11 mouse cellular contexts compared by ENCODE assay signal in the genomic region with DNA sequence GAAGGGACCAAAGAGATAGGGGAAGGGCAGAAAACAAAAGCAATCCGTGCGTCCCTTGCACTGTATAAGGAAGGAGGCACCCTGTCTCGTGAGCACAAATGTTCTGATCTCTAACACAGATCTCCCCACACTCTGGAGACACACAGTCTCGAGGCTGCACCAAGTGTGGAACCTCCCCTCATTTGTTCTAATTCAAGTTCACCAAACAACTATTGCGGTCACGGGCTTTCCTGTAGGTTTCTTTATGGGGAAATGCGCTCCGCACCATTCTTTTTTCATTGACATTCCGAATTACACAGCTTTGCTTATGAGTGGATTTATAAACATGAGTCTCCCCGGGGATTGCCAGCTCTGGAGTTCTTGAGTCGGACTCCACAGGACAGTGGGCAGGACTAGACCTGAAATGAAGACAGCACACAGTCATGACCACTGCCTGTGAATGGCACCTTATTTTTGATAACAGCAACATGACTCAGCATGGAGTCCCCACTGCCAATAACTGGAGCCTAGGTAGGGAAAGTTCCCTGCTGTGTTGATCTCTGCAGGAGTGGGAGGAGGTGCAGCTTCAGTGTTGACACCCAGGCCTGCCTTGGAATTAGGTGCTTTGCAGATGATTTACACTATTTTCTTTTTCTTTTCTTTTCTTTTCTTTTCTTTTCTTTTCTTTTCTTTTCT. TPM values are rescaled to one million over a fixed set of nuclear protein-coding genes. Genes with fewer than 3 reads are reported as not detected.
A peak's percentile ranks its signal among the peaks of the same experiment; 100 is the strongest.
DNase-seq lines count a peak whose midpoint lies in the region; ATAC-seq and TF ChIP-seq lines count a peak whose summit lies in the region.
"Had no signal": no experiment of that assay in that cellular context is flagged by ENCODE, and none has a peak within 500 bp of the region (broad histone marks: within the 10 kb centered on the region; RNA-seq: fewer than 3 reads in every experiment).

No protein-coding gene starts in this region.

- peaks cover 6% of the 10 kb centered on the region; the same call in 1 of the 2 replicates for H3K4me1 ChIP-seq in kidney, adult 2 months (ENCODE audit: control insufficient read depth, insufficient read depth, low read length)
- peaks cover 16% of the 10 kb centered on the region for H3K4me1 ChIP-seq in kidney, embryonic 15.5 days
- peaks cover 17% of the 10 kb centered on the region for H3K4me1 ChIP-seq in lung, embryonic 16.5 days (replicated peaks; ENCODE audit: control insufficient read depth, insufficient read depth, low read length)
- H3K4me1 ChIP-seq in hindbrain, postnatal 0 days (ENCODE audit: insufficient read depth, low read length) = peaks cover 7% of the 10 kb centered on the region

- no peak overlapping the region for H3K27ac ChIP-seq in kidney, adult 2 months (ENCODE audit: insufficient read depth, low read depth, low read length)
- no peak overlapping the region for H3K27ac ChIP-seq in kidney, embryonic 15.5 days
- H3K27ac ChIP-seq in lung, embryonic 16.5 days (ENCODE audit: low read length) = no peak overlapping the region
- H3K27ac ChIP-seq in hindbrain, postnatal 0 days = no peak overlapping the region
- H3K27ac ChIP-seq: macrophage had no signal

- 73% methylated on average over 11 of the region's 11 CpGs for WGBS in kidney, adult 2 months
- WGBS in kidney, embryonic 15.5 days = 69% methylated on average over 11 of the region's 11 CpGs
- WGBS in lung, embryonic 16.5 days = 31% methylated on average over 11 of the region's 11 CpGs
- WGBS in hindbrain, postnatal 0 days = 73% methylated on average over 11 of the region's 11 CpGs

- H3K4me2 ChIP-seq in kidney, embryonic 15.5 days = no peak overlapping the region
- H3K4me2 ChIP-seq in lung, embryonic 16.5 days (ENCODE audit: low read depth, low read length) = peak overlapping the region; percentile 26
- H3K4me2 ChIP-seq in hindbrain, postnatal 0 days (ENCODE audit: low read depth, low read length) = no peak overlapping the region

- TF ChIP-seq POLR2A in kidney, adult 2 months (IDR thresholded peaks at IDR 0.05; ENCODE audit: low read depth, low read length) = no peak

- no peaks in the 10 kb centered on the region for H3K9me3 ChIP-seq in kidney, embryonic 15.5 days (replicated peaks)
- H3K9me3 ChIP-seq in lung, embryonic 16.5 days (ENCODE audit: control insufficient read depth, low read length) = no peaks in the 10 kb centered on the region
- no peaks in the 10 kb centered on the region for H3K9me3 ChIP-seq in hindbrain, postnatal 0 days (ENCODE audit: low read length)

- H3K4me3 ChIP-seq in kidney, adult 2 months (ENCODE audit: insufficient read depth, low read depth, low read length) = no peak overlapping the region
- H3K4me3 ChIP-seq in kidney, embryonic 15.5 days (replicated peaks) = no peak overlapping the region
- peak overlapping the region; percentile 12 for H3K4me3 ChIP-seq in lung, embryonic 16.5 days (ENCODE audit: low read length)
- H3K4me3 ChIP-seq in hindbrain, postnatal 0 days (ENCODE audit: low read length) = no peak overlapping the region

- no peak for ATAC-seq in kidney, embryonic 15.5 days (replicated peaks; ENCODE audit: low FRiP score)
- peak; percentile 16; the same call in 1 of the 2 replicates for ATAC-seq in granulocyte monocyte progenitor cell, adult 5-6 weeks (replicated peaks; ENCODE audit: poor library complexity, severe bottlenecking)
- ATAC-seq in lung, embryonic 16.5 days (ENCODE audit: low read depth) = no peak
- no peak for ATAC-seq in hindbrain, postnatal 0 days

- no peak overlapping the region for H3K9ac ChIP-seq in kidney, embryonic 15.5 days
- no peak overlapping the region for H3K9ac ChIP-seq in lung, embryonic 16.5 days (ENCODE audit: low read length)
- H3K9ac ChIP-seq in hindbrain, postnatal 0 days (replicated peaks; ENCODE audit: low read length) = no peak overlapping the region

- peak; percentile 47 for DNase-seq in kidney, adult 2 months
- DNase-seq in CD4-positive, CD25-positive, alpha-beta regulatory T cell, adult 2 months (ENCODE audit: low read depth, low spot score) = peak; percentile 43
- DNase-seq in hindbrain, postnatal 0 days (ENCODE audit: low spot score) = no peak
- no peak for DNase-seq in right cerebral cortex, postnatal 25 days
- DNase-seq in frontal cortex, postnatal 25 days (ENCODE audit: low spot score in 2 of 2) = no peak
- DNase-seq: gastrocnemius, postnatal 36 days; kidney, postnatal 36 days had no signal

- H3K27me3 ChIP-seq in kidney, adult 2 months (replicated peaks; ENCODE audit: control insufficient read depth, insufficient read depth, low read length) = no peaks in the 10 kb centered on the region
- no peaks in the 10 kb centered on the region for H3K27me3 ChIP-seq in kidney, embryonic 15.5 days
- H3K27me3 ChIP-seq in lung, embryonic 16.5 days (ENCODE audit: control insufficient read depth, insufficient read depth, low read depth, low read length) = no peaks in the 10 kb centered on the region
- H3K27me3 ChIP-seq in hindbrain, postnatal 0 days (ENCODE audit: insufficient read depth, low read length) = no peaks in the 10 kb centered on the region

- no peaks in the 10 kb centered on the region for H3K36me3 ChIP-seq in kidney, adult 2 months (ENCODE audit: control insufficient read depth, insufficient read depth, low read length)
- H3K36me3 ChIP-seq in kidney, embryonic 15.5 days = peaks cover 11% of the 10 kb centered on the region
- no peaks in the 10 kb centered on the region for H3K36me3 ChIP-seq in lung, embryonic 16.5 days (ENCODE audit: control insufficient read depth, insufficient read depth, low read length)
- H3K36me3 ChIP-seq in hindbrain, postnatal 0 days (ENCODE audit: insufficient read depth, low read length) = peaks cover 6% of the 10 kb centered on the region; the same call in 1 of the 2 replicates

- TF ChIP-seq CTCF in kidney, adult 2 months (conservative IDR thresholded peaks at IDR 0.05; ENCODE audit: insufficient read depth, insufficient read length, low read depth, low read length) = no peak
- TF ChIP-seq CTCF in hindbrain, postnatal 0 days (IDR thresholded peaks at IDR 0.05; ENCODE audit: low read depth) = no peak

RNA-seq across cellular contexts. Expression of a gene that starts 2.0 kb away (rescaled TPM):
- polyA plus RNA-seq in kidney, adult 2 months (2012; rRNA removed) = 11.8 and 13.6 TPM in 2 replicates
- 89.4 and 91.6 TPM in 2 replicates for polyA plus RNA-seq in kidney, embryonic 15.5 days (2015; fragmentation: Nextera tagmentation; extraction: Ambion mirVana)
- total RNA-seq in granulocyte monocyte progenitor cell, adult 5-6 weeks (2014; fragmentation: Nextera tagmentation) = 51.8 and 57.7 TPM in 2 replicates
- 61.5 and 63.7 TPM in 2 replicates for total RNA-seq in granulocyte monocyte progenitor cell, adult 5-6 weeks (2017)
- polyA plus RNA-seq in lung, embryonic 16.5 days (2015; fragmentation: Nextera tagmentation; extraction: Ambion mirVana) = 86.2 and 91.1 TPM in 2 replicates
- total RNA-seq in hindbrain, postnatal 0 days (2014; rRNA removed) = 19.4 and 20.8 TPM in 2 replicates
- polyA plus RNA-seq in hindbrain, postnatal 0 days (2015; fragmentation: Nextera tagmentation; extraction: Ambion mirVana) = 77.1 and 79.1 TPM in 2 replicates

RNA-seq across cellular contexts. Expression of a gene that starts 17.3 kb away (rescaled TPM):
- polyA plus RNA-seq in kidney, adult 2 months (2012; rRNA removed) = 34.9 and 55.4 TPM in 2 replicates
- 122 and 126 TPM in 2 replicates for polyA plus RNA-seq in kidney, embryonic 15.5 days (2015; fragmentation: Nextera tagmentation; extraction: Ambion mirVana)
- total RNA-seq in granulocyte monocyte progenitor cell, adult 5-6 weeks (2014; fragmentation: Nextera tagmentation) = 56.4 and 79.2 TPM in 2 replicates
- total RNA-seq in granulocyte monocyte progenitor cell, adult 5-6 weeks (2017) = 94.7 and 131 TPM in 2 replicates
- 107 and 109 TPM in 2 replicates for polyA plus RNA-seq in lung, embryonic 16.5 days (2015; fragmentation: Nextera tagmentation; extraction: Ambion mirVana)
- 65.4 and 73.9 TPM in 2 replicates for total RNA-seq in hindbrain, postnatal 0 days (2014; rRNA removed)
- polyA plus RNA-seq in hindbrain, postnatal 0 days (2015; fragmentation: Nextera tagmentation; extraction: Ambion mirVana) = 157 and 160 TPM in 2 replicates

RNA-seq across cellular contexts. Expression of a gene that starts 40.2 kb away (rescaled TPM):
- polyA plus RNA-seq in kidney, adult 2 months (2012; rRNA removed) = 1.4 and 1.7 TPM in 2 replicates
- polyA plus RNA-seq in kidney, embryonic 15.5 days (2015; fragmentation: Nextera tagmentation; extraction: Ambion mirVana) = 7.6 and 8.4 TPM in 2 replicates
- 0.09 and 4.1 TPM in 2 replicates for total RNA-seq in granulocyte monocyte progenitor cell, adult 5-6 weeks (2014; fragmentation: Nextera tagmentation)
- total RNA-seq in granulocyte monocyte progenitor cell, adult 5-6 weeks (2017) = 5.3 and 5.6 TPM in 2 replicates
- 5.8 and 7.0 TPM in 2 replicates for polyA plus RNA-seq in lung, embryonic 16.5 days (2015; fragmentation: Nextera tagmentation; extraction: Ambion mirVana)
- total RNA-seq in hindbrain, postnatal 0 days (2014; rRNA removed) = 5.3 and 6.3 TPM in 2 replicates
- 10.2 and 10.3 TPM in 2 replicates for polyA plus RNA-seq in hindbrain, postnatal 0 days (2015; fragmentation: Nextera tagmentation; extraction: Ambion mirVana)

Comparison
In these comparisons a context has a peak if more than half of its experiments do, and no peak if none do; other contexts are left out.
1. DNase-seq: peak in kidney, adult 2 months (single experiment) and CD4-positive, CD25-positive, alpha-beta regulatory T cell, adult 2 months (single experiment); none in hindbrain, postnatal 0 days (single experiment), right cerebral cortex, postnatal 25 days (single experiment) and frontal cortex, postnatal 25 days (0 of 2).